Mouse (Mus musculus) right cerebral cortex, postnatal 4 days (tissue): ENCODE measurements around the gene Tgm2.
A peak's percentile ranks its signal among the peaks of the same experiment; 100 is the strongest.

Experiments used
- DNase-seq: peaks from one replicate; pipeline ENCODE4 v3.0.0-alpha.2; 2022

Gene Tgm2

GRCm38 (mm10) chr2:158139628-158140027 is 6.6 kb downstream of the Tgm2 start:
- peak; percentile 27 for DNase-seq

- no peak for DNase-seq
Observed at GRCm38 (mm10) chr2:158138778-158139177, 7.5 kb downstream of the Tgm2 start.

GRCm38 (mm10) chr2:158137771-158138170 is 8.5 kb downstream of the Tgm2 start:
- DNase-seq: no peak

DNA sequence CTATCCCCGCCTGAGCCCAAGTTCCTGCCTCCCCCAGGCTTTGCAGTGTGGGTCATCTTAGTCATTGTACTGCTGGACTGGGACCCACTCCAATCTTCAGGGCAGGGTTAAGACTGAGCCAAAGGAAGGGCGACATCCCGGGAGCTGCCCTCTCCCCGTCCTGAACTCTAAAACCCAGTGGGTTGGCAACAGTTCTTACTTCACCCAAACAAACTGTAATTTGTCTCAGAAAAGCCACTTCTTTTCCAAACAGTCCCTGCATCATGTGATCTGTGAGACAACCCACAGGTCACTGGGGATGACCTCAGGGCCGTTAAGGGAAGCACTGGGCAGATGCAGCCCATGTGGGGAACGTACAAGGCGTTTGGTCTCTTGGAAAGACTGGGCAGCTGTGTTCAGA is 10.0 kb downstream of the Tgm2 start:
- DNase-seq: no peak

DNA sequence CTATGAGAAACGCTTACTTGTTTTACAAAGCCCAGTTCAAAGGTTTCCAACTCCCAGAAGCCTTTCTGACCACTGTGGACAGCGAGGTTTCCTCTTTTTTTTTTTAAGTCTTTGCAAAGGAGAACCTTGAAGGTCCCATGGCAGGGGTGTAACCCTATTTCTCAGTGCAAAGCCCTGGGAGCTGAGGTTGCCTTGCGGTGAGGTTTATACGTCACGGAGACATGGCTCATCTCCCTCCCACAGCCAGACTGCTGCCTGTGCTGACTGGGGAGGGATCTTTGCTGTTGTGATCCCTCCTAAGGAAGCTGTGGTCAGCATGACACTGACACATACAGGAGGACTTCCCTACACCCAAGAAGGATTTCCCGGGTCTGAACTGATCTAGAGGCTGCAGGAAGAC is 13.2 kb downstream of the Tgm2 start:
- no peak for DNase-seq

- no peak for DNase-seq
Observed at GRCm38 (mm10) chr2:158132320-158132719, 13.9 kb downstream of the Tgm2 start.

- no peak for DNase-seq
Observed at GRCm38 (mm10) chr2:158131197-158131835, 14.9 kb downstream of the Tgm2 start.

GRCm38 (mm10) chr2:158130391-158130986 is 15.7 kb downstream of the Tgm2 start:
- no peak for DNase-seq

GRCm38 (mm10) chr2:158129291-158130002 is 16.8 kb downstream of the Tgm2 start:
- DNase-seq: no peak

GRCm38 (mm10) chr2:158128461-158129130 is 17.6 kb downstream of the Tgm2 start:
- no peak for DNase-seq

DNA sequence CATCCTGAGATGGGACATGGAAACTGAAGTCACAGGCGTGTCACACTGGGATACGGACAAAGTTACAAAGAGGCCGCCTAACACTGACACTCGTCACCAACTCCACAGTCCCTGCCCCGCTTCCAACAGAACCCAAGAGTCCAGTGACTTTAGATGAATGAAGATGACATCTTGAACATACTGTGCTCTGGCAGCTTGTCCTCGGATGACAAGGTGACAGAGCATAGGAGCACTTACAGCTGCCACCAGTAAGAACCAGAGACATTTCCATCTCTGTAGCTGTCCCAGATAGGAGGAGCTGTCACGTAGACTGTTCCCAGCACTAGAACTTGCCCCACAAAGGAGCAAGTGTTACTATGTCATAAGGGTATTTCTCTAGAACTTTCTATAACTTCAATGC is 18.4 kb downstream of the Tgm2 start:
- no peak for DNase-seq

GRCm38 (mm10) chr2:158127245-158127644 is 19.0 kb downstream of the Tgm2 start:
- no peak for DNase-seq

- no peak for DNase-seq
Observed at GRCm38 (mm10) chr2:158122814-158123213, 23.4 kb downstream of the Tgm2 start.

- peak; percentile 40 for DNase-seq
Observed at GRCm38 (mm10) chr2:158121645-158122326, 24.4 kb downstream of the Tgm2 start.

DNA sequence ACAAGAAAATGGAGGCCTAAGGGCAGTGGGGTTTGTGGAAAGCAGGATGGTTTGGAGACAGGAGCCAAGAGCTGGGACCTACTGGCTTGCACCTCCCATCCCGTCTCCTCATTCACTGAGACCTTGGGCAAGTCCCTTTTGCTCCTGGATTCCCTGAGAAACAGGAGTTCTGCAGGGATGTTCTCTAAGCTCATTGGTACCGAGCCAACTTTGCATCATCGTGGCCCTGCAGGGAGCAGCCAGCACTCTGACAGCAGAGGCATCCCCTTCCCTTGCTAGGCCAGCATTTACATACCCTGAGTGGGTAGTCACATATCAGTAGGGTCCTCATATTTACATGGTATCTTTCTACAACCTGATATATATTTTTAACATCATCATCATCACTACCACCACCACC is 25.4 kb downstream of the Tgm2 start:
- no peak for DNase-seq

DNA sequence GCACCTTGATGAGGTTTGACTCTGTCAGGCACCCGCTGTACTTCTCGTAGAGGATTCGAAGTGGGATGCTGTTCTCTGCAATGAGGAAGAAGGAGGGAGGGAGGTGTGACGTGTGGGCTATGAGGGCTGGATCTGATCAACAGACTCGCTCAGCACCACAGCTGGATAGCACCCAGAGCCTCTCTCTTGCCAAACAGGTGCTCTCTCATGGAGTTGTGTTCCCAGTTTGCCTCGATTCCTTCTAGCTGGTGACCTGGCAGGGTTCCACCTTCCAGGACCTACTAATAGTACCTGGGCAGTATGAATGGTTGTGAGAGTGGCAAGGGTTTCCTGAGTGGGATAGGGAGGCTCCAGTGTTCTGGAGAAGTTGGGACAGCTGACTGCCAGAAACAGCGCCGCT is 26.0 kb downstream of the Tgm2 start:
- no peak for DNase-seq

GRCm38 (mm10) chr2:158119145-158119544 is 27.1 kb downstream of the Tgm2 start:
- DNase-seq: no peak

DNA sequence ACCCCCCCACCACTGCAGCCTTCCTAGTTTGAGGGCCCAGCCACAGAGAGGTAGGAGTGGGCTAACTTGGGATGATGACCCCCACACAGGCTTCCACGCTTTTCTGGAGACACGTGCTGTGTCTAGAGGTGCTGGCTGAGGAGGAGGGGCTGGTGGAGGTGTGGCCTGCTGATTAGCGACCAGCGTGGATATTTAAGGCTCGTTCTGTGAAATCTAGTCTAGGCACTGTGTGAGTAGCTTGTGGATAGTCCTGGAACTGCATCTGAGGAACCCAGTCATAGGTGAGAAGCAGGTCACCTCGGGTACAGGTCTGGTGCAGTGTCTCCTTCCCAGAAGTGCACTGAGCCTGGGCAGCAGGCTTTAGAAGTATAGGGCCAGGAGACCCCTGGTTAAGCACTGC is 29.6 kb downstream of the Tgm2 start:
- no peak for DNase-seq

- DNase-seq: no peak
Observed at GRCm38 (mm10) chr2:158115838-158116453, 30.3 kb downstream of the Tgm2 start.

- DNase-seq: no peak
Observed at GRCm38 (mm10) chr2:158114931-158115330, 31.3 kb downstream of the Tgm2 start.

DNA sequence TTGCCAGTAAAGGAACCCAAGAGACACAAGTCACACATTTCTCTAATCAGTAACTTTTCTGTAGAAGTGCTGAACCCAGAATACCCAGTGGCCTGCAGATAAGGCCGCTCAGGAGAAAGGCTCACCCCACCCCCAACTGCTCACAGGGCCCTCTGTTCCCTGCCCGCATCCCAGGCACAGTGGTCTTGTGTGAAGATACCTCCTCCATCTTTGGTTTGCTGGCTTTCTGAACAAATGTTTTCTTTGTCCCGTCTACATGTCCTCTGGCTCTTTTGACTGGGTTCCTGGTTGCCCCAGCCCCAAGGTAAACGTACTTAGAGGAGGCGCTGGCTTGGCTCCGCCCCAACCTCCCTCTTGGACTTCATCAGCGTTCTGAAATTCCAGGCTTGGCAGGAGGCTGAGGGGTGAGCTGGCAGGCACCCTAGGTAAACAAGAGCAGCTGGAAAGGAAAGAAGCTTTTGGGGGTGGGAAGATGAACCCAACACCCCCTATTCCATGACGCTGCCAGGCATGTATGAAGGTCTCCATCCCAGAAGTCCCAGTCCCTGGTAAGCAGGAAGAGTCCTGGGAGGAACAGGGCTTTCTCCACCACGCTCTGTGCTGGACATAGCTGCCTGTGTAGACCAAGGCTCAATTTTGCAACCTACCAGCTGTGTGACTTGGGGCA is 32.5 kb downstream of the Tgm2 start:
- peak; percentile 28 for DNase-seq

DNA sequence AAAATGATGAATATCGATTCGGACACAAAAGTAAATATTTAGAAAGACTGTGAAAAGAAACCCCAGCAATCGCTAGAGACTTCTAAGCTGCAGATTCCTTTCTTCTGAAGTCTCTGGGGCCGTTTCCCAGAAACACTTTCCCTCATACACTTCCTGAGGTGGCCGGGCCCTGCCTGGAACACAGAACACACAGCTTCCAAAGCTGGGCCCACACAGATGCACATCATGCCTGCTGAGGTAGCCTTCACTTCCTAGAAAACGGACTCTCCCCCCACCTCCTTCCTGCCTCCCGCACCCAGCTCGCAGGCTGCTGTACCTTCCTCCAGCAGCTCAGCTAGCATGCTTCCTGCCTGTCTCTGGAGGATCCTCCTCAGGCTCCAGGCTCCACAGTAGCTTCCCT is 36.7 kb downstream of the Tgm2 start:
- no peak for DNase-seq
